Mouse (Mus musculus): ENCODE measurements around the gene Efnb3.

Efnb3 gene

DNA sequence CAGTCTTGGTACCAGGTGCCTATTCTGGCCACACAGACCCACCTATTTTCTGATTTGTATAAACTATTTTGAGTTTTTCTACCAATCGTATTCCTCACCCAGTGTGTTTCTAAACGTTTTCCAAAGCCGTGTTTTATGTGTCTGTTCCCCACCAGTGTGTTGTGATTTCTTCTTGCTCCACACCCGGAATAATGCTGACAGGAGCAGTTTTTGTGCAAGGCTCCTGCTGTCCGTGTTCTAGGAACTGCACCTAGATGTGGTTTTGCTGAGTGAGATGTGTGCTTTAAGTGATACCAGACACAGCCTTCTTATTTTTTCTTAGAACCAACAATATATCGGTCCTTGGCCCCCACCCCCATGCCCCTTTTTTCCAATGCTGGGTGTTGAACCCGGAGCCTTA, 24.0 kb upstream of the Efnb3 start:
- DNase-seq (ENCODE audit: low read depth, low spot score) = no peak

GRCm38 (mm10) chr11:69582230-69582805, 22.3 kb upstream of the Efnb3 start:
- DNase-seq (ENCODE audit: low read depth, low spot score) = no peak

GRCm38 (mm10) chr11:69581814-69582213, 21.8 kb upstream of the Efnb3 start:
- no peak for DNase-seq (ENCODE audit: low read depth, low spot score)

DNA sequence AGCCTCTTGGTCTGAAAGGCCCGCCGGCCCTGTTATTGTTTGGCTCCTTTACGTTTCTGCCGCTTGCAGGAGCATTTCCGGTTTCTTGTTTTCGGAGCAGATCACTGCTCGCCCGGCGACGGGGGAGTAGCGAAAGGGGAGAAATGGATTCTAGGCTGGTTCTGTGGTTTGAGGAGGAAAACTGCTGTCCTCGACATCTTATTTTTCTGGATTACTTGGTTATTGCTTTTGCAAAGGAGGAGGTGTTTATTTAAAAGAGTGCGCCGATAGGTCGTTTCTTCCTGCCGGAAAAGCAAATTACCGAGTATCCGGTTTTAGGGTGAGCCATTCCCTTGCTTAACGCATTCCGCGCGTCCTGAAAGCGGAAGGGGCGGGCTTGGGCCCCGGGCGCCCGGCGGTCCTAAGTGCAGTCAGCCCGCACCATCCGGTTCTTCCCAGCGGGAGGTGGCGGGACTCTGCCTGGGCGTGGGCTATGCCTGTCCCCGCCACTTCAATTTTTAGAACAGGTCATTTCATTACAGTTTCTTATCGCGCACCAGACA, 21.2 kb upstream of the Efnb3 start:
- peak; percentile 89 for DNase-seq (ENCODE audit: low read depth, low spot score)

GRCm38 (mm10) chr11:69580572-69581146, 20.7 kb upstream of the Efnb3 start:
- DNase-seq (ENCODE audit: low read depth, low spot score) = no peak

GRCm38 (mm10) chr11:69580091-69580514, 20.1 kb upstream of the Efnb3 start, which contains the start of the genes Wrap53 and Trp53:
TSS of gene Wrap53 (minus strand) at chr11:69580255.
TSS of gene Trp53 (plus strand) at chr11:69580359.
- DNase-seq (ENCODE audit: low read depth, low spot score) = peak; percentile 90

DNA sequence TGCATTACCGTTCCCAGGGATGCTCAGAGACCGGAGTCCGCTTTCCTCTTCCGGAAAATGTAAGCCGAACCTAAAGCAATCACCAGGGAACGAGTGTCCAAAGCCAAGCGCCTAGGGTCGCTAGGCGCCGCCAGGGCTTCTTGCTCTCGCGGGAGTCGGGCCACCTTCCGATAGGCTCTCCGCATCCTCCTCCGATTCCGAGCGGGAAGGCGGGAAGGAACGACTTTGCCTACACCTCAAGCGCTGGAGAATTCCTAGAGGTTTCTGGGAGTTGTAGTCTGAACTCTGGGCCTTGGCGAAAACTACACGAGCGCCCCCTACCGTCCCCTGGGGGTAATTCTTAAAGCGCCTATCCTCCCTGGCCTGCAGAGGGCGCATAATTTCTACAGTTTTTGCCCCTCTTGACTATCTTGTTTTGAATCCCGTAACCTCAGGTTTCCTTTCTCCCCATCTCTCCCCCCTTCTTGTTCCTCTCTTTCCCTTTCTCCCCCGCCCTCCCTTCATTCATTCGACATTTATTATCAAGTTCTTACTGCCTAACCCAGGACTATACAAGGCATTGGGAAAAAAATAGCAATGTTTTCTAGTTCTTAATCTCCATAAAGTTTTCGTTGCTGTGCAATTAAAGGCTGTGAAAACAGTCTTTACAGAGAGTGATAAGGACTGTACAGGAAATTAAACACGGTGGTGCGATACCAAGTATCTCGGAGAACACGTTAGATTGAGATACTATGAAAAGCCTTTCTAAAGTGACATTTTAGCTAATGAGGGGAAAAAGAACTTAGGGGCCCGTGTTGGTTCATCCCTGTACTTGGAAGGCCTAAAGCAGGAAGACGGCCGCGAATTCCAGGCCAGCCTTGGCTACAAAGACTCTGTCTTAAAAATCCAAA, 19.4 kb upstream of the Efnb3 start:
- DNase-seq (ENCODE audit: low read depth, low spot score) = peak; percentile 96

DNA sequence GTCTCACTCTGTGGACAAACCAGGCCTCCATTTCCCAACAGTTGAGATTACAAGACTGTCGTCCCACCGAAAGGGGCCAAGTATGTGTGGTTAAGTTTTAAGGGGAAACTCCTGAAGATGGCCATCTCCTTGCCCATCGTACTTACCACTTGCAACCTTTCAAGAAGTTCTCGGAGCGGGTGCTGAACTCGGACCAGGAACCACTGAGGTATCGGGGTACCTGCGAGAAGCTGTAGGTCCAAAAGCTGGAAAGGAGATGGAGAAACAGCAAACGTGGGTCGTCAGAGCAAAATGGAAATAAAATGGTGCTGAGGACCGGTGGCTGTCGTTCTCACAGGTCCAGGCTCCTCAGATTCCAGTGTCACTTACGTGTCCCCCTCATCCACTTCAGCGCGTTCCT, 18.3 kb upstream of the Efnb3 start:
- no peak for DNase-seq (ENCODE audit: low read depth, low spot score)

- DNase-seq (ENCODE audit: low read depth, low spot score) = no peak
These were observed 16.3 kb upstream of the Efnb3 start for GRCm38 (mm10) chr11:69576307-69576706.

DNA sequence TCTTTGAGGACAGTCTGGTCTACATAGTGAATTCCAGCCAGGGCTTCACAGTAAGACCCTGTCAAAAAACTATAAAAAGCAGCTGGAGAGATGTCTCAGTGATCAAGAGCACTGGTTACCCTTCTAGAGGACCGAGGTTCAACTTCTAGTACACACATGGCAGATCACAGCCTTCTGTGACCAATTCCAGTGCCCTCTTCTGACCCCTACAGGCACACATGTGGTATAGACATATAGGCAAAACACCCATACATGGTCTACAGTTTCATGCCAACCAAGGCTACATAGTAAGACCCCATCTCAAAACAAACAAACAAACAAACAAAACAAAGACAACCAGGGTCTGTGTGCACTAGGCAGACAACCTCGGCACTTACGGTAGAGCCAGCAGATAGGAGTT, 15.2 kb upstream of the Efnb3 start:
- DNase-seq (ENCODE audit: low read depth, low spot score) = no peak

- DNase-seq (ENCODE audit: low read depth, low spot score) = no peak
These were observed 5.1 kb upstream of the Efnb3 start for GRCm38 (mm10) chr11:69565131-69565530.

DNA sequence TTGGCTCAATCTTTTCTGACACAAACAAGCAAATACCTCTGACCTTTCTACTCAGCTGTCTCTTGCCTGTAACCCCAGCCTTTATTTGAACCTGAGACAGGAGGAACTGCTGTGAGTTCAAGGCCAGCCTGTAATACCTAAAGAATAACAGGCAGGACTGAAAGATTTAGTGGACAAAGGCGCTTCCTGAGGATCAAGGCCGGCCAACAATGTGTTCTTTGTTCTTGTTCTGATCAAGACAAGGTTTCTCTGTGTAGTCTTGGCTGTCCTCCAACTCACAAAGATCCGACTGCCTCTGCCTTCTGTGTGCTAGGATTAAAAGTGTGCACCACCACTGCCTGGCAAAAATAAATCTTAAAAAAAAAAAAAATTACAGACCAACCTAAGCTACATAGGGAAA, 4.4 kb upstream of the Efnb3 start:
- DNase-seq (ENCODE audit: low read depth, low spot score) = no peak

DNA sequence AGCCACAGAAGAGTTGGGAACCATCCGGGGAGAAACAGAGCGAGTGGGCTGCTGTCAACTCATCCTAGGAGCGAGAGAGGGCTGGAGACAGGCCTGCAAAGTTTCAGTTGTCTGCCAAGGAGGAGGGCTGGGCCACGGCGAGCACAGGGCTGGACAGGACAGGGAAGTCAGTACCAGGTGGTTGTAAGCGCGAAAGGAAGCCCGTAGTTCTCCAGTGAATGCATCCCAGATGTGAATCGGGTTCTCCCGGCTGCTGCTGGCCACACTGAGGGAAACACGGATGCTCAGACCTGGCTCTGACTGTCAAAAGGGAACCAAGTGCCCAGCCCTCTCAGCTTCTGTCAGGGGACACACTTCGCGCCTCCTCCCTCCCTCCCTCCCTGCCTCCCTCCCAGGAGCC, 3.4 kb upstream of the Efnb3 start:
- no peak for DNase-seq (ENCODE audit: low read depth, low spot score)

GRCm38 (mm10) chr11:69560896-69561854, 1.2 kb upstream of the Efnb3 start:
- no peak for DNase-seq (ENCODE audit: low read depth, low spot score)

GRCm38 (mm10) chr11:69559183-69559582, 822 bp downstream of the Efnb3 start:
- DNase-seq (ENCODE audit: low read depth, low spot score) = no peak

GRCm38 (mm10) chr11:69558756-69559155, 1.2 kb downstream of the Efnb3 start:
- DNase-seq (ENCODE audit: low read depth, low spot score) = no peak

GRCm38 (mm10) chr11:69557381-69557958, 2.5 kb downstream of the Efnb3 start:
- DNase-seq (ENCODE audit: low read depth, low spot score) = no peak

- DNase-seq (ENCODE audit: low read depth, low spot score) = no peak
These were observed 5.4 kb downstream of the Efnb3 start for GRCm38 (mm10) chr11:69554539-69555140.

DNA sequence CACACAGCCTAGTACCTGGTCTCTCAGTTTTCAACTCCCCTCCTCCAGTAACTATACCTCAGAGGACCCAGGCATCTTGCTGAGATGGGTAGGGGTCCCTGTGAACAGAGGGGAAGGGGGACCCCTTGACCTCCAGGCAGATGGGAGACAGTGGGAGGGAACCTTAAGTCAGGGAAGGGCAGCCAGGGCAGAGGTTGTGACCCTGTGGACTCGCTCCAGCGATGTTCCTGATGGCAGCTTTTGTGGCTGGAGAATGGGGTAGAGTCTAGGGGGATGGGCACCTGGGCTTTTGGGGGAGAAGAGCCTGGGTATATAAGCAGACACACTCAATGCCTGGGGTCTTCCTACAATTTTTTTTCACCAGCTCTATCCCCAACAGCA, 6.7 kb downstream of the Efnb3 start:
- DNase-seq (ENCODE audit: low read depth, low spot score) = no peak

DNA sequence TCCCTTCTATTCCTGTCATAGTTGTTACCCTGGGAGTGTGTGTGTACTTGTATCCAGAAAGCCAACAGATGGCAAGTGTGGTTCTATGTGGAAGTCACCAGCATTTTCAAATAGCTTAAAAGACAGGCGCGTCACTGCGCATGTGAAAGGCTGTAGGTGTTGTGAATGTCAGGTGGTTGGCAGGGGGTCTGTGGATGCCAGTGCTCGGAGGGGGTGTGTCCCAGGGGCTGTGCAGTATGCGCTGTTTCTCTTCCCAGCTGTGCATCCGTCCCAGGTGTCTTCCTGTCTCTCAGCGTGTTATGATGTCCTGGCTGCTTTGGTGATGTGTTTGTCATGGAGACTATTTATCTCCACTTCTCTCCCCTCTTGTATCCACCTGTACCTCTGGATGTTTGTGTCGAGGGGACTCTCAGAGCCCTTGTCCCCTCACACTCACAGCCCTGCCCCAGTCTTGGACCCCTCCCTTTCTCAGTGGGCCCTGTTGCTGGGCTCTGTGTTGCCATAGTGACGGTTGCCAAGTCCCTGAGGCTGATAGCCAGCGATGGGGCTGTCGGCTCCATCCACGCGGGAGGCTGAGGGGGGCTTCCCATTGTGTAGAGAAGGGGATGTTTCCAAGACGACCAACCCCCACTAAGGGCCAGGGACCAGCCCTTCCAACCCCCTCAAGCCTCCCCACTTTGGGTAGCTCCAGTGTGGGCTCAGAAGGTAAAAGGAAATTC, 7.2 kb downstream of the Efnb3 start:
- no peak for DNase-seq (ENCODE audit: low read depth, low spot score)

Data from brain, embryonic 18.5 days (tissue).